Mouse (Mus musculus) cerebellum, adult 11-12 months (tissue): ENCODE data around the gene Zfp512b.
A peak's percentile ranks its signal among the peaks of the same experiment; 100 is the strongest.

Experiments
- DNase-seq: peaks from one replicate; pipeline ENCODE4 v3.0.0; 2022

Zfp512b gene

GRCm38 (mm10) chr2:181592231-181593041 is at the start of gene Zfp512b:
Gene Zfp512b (minus strand): TSS chr2:181592803.
- DNase-seq: peak; percentile 86

DNA sequence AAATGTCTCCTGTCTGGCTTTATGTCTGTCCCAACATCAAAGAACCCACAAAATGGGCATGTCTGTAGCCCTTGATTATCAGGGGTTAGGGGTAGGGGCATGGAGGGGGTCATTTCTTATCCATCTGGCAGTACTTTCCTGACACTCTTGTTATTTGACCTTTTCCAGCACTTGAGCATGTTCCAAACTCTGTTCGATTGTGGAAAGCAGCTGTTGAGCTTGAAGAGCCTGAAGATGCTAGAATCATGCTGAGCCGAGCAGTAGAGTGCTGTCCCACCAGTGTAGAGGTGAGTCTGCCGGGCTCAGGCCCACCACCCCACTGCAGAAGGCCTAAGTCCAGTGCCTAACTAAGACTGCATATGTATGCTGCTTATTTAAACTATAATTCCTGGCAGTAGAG is 43.3 kb upstream of the Zfp512b start:
- DNase-seq: no peak

DNA sequence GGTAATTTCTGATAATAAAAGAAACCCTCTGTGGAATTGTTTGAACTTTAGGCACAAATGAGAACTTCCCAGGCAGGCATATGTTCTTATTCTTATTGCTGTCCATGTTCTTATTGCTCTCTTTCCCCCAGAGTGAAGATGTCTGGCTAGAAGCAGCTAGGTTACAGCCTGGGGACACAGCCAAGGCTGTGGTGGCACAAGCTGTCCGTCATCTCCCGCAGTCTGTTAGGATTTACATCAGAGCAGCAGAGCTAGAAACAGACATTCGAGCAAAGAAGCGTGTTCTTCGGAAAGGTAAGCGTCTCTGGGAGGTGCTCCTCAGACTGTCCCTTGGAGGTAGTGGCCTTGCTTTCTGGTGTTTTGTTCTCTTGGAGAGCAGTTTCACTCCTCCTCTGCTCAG is 40.0 kb upstream of the Zfp512b start:
- peak; percentile 67 for DNase-seq

GRCm38 (mm10) chr2:181628471-181628870 is 35.9 kb upstream of the Zfp512b start:
- no peak for DNase-seq

DNA sequence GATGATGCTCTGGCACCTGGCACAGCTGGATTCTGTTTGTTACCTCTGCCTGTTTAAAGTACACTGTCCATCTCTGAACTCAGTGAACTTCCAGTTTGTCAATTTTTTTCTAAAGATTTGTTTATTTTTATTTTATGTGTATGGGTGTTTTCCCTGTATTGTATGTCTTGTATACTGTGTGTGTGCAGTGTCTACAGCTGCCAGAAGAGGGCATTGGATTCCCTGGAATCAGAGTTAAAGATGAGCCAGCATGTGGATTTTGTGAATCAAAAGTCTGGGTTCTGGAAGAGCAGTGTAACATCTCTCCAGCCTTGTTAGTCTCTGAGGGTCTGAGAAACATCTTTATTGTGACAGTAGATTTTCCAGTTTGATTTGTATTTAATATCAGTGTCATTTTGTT is 30.8 kb upstream of the Zfp512b start:
- DNase-seq: no peak

- DNase-seq: no peak
Observed at GRCm38 (mm10) chr2:181618761-181619495, 26.3 kb upstream of the Zfp512b start.

DNA sequence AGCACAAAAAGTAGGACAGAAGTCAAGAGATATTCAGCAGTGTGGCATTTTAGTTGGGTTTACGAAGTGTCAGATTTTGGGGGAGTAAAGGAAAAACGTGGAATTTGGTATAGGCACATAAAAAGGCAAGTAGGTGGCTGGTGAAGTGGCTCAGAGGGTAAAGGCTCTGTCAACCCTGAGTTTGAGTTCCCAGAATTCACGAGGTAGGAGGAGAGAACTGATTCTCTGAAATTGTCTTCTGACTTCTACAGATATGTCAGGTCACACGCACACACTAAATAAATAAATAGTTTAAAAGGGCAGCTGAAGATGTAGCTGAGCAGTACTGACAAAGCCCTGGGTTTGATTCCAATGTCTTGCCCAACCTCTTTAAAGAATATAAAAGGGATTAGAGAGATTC is 9.8 kb upstream of the Zfp512b start:
- no peak for DNase-seq

DNA sequence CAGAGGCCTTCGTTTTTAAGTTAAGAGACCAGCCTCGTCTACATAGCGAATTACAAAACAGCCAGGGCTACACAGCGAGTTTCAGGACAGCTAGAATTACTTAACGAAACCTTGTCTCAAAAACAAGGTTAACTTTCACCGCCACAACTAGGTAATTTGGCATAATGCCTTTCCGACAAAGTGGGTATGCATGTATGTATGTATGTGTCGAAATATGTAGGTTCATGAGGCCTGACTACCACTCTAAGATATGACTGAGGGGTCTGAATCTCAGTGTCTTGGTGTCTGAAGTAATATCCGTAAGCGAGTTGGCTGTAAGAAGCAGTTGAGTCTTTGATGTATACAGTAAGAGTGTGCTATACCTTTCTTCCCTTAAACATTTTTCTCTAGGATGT is 9.1 kb upstream of the Zfp512b start:
- no peak for DNase-seq

- peak; percentile 98 for DNase-seq
Observed at GRCm38 (mm10) chr2:181600828-181601750, 8.5 kb upstream of the Zfp512b start.

GRCm38 (mm10) chr2:181600226-181600758 is 7.7 kb upstream of the Zfp512b start:
- no peak for DNase-seq

DNA sequence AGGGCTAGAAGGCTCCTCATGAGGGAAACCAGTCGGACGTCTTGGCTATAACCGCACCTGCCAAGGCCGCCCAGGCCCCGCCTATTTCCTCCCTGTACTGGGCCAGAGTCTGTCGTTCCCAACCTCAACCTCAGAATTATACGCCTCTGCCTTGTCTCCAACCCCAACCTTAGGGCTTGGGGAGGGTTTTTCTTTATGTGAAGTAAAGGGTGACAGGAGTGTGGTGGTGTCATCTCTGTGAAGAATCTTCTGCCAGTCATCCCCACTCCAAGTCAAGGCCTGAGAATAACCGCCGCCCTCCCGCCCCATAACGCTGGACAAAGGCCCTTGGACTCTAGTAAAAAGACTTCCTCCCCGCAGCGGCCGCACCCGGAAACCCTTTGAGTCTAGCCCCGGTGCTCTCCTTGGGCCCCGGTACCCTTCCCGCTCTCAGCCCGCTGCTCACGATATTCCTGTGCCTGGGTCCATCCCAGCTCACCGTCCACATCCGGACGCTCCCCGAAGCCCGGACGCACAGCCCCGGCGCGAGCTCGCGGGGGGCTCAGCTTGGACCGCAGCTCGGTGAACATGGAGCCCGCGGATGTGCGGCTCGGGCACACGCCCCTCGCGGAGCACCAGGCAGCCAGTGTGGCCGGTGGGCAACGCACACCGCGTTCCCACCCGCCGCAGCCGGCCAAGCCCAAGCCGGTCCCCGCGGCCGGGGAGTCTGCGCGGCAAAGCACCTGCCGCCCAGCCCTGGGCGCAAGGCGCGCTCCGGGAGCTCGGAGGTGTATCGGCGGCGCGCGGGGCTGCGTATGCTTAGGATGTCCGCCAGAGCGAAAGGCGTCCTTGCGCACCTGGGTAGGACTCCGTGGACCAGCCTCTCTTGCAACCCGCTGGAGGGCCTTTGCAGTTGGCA is 6.1 kb upstream of the Zfp512b start, which contains the start of gene Samd10:
Gene Samd10, minus strand, starts transcription at position 759 of the 898 bp plus-strand sequence.
- DNase-seq: peak; percentile 85

DNA sequence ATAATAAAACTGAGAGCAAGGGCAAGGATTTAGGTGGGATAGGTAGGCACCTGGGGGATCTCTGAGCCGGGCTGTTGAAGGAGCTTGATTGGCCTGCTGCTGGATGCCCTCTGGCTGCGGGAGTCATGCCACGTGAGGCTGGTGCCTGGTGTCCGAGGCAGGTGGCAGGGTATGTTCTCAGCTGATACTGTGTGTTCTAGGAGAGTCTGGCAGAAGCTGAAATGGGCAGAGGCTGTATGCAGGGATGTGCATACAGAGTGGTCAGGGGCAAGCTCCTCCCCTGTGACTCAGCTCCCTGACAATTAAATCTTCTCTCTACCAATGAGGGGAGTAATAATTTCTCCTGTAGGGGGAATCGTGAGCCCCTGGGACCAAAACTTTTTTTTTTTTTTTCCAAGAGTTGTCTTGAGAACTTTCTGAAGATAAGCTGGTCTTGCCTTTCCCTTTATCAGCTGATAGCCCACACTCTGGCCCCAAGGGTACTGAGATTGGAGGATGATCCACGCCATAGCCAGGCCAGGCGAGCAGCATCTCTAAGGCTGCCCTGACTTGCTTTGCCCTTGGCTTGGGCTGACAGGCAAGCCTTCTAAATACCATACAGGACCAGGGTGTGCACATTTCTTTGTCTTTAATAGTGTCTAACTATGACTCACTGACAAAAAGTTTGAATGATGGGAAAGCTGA is 4.9 kb upstream of the Zfp512b start:
- peak; percentile 59 for DNase-seq

DNA sequence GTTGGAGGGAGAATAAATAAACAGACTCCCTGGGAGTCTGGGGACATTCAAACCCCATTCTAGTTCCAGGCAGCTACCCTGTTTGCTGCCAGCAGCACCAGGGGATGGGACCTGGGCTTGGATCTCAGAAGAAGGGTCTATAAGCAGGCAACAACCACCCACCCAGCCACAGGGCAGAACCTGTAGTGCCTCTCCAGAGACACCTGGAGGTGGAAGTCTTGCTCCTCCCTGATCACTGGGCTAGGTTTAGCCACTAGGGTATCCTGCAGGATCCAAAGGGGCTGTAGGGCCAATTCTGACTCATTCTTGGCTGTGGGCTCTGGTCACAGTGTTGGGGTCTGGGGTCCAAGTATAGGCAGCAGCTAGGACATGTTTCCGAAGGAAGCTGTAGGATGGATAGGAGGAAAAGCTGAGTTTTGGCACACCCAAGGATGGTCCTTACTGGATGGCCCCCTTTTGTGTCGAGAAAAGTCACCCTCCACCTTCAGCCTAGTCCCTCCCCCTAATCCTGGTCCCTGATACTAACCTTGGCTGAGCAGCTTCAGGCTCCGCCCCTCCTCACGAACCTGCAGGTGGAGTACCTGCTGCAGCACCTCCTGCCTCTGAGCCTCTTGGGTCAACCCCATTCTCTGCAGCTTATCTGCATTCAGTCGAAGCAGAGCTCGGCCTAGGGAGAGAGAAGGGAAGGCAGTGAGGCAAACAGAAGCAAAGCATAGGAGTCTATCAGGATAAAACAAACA is 3.8 kb upstream of the Zfp512b start:
- DNase-seq: peak; percentile 56

DNA sequence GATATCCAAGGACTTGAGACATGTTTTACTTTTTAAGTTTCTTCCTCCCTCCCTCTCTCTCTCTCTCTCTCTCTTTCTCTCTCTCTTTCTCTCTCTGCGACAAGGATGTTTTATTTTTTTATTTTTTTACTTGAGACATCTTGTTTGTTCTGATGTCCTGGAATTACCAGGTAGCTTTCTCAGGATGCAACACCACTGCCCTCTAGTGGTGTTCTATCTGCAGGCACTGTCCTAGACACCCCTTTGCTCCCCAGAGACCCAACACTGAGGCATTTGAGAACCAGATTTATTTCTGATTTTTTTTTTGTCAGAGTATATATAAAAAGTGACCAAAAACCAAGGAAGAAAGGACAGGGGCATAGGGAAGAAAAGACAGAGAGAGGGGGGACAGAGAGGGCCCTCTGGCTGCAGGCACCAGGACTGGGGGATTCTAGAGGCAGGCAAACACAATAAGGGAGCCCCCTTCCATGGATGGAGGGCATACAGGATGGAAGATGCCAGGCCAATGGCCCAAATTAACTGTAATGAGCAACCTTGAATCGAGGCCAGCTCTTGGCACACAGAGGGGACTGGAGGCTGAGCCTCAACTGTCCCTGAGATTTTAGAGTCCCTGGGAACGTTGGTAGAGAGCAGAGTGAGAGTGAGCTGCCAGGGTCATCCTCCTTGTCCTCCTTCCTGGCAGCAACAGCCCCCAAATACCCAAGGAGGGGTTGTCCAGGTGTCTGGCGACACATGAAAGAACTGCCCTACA is 2.5 kb upstream of the Zfp512b start:
- DNase-seq: peak; percentile 66

GRCm38 (mm10) chr2:181593937-181594336 is 1.3 kb upstream of the Zfp512b start:
- no peak for DNase-seq

GRCm38 (mm10) chr2:181593042-181593421 is 429 bp upstream of the Zfp512b start:
- no peak for DNase-seq

- peak; percentile 47 for DNase-seq
Observed at GRCm38 (mm10) chr2:181591528-181592085, 996 bp downstream of the Zfp512b start, which contains the start of gene Prpf6. Gene Prpf6 (plus strand): TSS chr2:181591868.

DNA sequence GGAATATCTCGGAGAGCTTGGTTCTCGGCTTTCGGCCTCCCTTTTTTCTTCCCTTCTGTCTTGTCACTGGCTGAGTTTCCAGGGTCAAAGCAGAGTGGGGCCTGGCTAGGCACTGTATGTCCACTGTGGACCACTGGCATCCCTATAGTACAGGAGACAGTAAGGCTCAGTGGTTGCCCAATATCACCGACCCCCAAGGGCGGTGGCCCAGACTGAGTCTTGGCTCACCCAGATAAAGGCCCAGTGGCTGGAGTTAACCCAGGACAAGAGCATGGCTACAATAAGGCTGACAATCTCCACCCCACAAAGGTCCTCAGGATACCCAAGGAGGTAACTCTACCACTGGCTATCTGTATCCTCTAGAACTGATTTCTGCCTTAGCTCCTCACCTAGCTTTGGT is 2.1 kb downstream of the Zfp512b start:
- peak; percentile 34 for DNase-seq

DNA sequence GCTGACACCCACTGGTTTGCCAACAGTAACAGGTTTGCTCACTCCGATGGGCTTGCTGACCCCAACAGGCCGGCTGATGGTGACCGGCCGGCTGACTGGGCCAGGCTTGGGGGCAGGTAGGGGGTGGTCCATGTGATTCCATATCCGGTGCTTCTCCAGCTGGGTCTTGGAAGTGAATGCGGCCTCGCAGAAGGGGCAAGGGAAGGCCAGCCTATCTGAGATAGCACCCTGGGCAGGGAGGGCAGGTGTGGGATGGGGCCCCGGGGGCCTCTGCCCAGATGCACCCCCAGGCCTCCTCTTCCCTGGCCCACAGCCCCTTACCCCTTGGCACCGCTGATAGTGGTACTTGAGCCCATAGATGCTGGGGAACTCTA is 2.9 kb downstream of the Zfp512b start:
- DNase-seq: peak; percentile 50
